Mouse (Mus musculus) activated CD4-positive, CD25-positive, alpha-beta regulatory T cell, adult 4 months (primary cell): ENCODE data around the gene Amotl1. TPM values are rescaled to one million over a fixed set of nuclear protein-coding genes. Genes with fewer than 3 reads are reported as not detected.

Experiments used
- ATAC-seq: one replicate; pipeline ENCODE4 v1.8.0; 2017
- polyA plus RNA-seq, 2 experiments: library from polyadenylated mRNA; unstranded; fragments of 100-300 nt; shearing (Covaris generic); gene quantifications; one replicate each; pipeline ENCODE4 v1.2.1; 2017

Amotl1 gene
- polyA plus RNA-seq, 2 experiments from 2014 or later, result 0.32 to 0.57 TPM

DNA sequence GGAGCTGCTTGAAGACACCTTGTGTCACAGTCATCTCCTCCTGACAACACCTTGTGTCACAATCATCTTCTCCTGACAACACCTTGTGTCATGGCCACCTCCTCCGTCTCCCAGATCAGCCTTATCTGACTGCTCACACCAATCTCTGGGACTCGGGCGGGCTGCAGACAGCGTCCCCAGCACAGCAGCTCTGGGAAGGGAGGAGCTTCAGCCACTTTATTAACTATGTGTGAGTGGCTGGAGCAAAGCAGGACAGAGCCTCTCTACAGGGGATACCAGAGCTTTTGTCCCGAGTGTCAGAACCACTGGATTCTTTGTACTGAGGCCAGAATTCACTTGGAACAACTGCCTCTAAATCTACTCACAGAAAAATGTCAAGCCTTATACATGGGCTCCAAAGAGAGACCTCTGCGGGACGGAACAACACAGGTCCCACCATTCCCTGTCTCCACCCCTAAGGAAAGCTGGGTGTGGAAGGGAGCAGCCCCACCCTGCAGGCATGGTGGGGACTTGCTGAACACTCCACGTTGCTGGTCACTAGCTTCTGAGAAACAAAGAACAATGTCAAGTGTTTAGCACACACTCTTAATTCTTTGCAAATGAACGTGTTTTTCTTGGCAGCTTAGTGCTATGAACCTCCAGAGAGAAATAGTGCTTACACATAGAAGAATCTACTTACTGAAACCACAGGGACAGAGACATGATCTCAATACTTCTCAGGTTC, 100.7 kb downstream of the Amotl1 start:
- ATAC-seq, result no peak

DNA sequence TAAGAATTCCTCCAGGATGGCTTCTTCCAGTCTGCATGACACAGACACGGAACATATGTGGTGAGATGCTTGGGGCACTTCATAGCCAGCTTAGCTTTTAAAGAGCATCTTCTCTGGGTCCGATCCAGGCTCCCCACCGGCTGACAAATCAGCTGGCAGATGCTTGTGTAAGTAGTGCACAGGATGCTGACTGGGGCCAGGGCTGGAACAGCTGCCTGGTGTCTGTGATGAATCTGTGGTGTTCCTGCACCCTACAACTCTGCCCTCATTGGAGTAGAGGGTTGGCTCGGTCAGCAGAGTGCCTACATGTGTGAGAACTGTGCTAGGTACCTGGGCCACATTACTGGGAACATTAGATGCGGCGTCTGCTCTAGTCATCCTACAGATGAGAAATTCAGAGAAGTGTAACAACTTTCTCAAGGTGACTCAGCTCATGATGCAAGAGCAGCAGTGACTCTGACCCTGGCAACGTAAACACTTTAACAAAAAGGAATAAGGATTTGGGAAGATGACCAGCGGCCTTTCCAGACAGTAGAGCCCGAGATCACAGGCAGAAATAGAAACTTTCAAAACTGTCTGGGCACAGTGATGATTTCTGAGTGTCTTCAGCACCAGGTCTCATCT, 109.9 kb downstream of the Amotl1 start:
- no peak for ATAC-seq

DNA sequence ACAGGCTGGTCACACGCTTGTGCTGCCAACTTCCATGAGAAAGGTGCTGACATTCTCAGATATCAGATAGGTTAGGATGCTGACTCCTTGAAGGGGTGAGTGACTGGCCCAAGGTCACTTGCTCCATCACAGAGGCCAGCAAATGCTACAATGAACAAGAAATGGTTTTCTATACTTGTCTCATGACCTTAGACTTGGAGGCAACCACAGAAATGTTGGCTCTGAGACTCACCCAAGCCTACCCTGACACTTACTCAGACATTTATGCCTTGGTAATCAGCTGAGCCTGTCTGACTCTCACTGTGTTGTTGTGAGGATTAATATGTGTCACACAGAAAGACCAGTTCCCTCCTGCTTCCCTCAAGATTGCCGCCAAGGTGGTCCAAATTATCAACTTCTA, 111.2 kb downstream of the Amotl1 start:
- no peak for ATAC-seq

DNA sequence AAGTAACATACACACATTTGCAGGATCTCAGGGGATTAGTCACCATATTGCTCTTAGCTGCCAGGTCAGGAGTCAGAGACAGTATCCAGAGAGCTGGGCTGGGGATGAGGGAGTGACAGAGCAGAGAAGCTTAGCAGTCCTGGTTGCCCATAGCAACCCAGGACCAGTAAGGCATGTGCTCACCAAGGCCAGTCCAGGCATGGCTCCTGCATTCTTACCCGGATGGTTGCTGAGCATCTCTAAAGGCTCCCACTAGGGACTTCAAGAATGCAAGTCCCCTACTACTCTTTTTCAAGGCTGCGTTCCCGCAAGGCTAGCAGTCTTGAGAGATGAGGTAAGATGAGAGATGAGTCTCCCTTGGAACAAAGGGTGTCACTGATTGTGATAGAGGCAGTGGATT, 112.6 kb downstream of the Amotl1 start:
- no peak for ATAC-seq

DNA sequence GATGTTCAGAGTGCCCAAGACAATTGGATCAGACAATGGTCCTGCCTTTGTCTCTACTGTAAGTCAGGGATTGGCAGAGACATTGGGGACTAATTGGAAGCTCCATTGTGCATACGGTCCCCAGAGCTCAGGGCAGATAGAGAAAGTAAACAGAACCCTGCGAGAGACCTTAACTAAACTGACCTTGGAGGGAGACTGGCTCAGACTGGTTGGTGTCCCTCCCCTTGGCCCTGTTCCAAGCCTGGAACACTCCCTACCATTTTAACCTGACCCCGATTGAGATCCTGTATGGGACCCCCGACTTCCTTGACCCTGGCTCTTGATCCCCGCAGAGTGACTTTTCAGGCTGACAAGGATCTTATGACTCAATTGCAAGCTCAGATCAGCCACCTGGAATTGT, 114.9 kb downstream of the Amotl1 start:
- no peak for ATAC-seq

DNA sequence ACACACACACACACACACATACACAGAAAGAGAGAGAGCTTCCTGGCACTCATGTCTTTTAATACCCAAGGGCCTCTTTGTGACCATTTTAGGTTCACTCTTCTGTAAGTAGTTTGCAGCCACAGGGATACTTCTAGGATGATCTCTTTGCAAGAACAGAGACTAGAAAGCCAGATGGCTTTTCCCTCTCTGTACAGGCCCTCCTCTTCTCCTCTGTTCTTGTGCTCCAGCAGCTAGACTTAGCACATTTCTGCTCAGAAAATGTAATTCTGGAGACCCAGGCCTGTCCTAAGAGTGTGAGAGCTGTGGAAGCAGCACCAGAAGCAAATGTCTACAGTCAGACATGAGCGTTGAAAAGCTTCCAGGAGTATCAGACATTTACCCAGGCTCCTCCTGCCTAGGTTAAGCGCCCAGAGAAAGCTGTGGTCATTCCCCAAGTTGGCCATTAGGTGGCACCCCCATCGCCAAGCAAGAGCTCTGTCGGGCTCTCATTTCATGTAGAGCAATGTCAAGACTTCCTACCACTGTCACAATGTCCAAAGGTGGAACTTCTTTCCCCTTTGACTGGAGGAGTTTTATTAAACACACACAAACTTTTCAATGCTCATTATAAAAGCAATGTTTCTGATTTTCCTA, 121.3 kb downstream of the Amotl1 start:
- peak; percentile 75 for ATAC-seq

DNA sequence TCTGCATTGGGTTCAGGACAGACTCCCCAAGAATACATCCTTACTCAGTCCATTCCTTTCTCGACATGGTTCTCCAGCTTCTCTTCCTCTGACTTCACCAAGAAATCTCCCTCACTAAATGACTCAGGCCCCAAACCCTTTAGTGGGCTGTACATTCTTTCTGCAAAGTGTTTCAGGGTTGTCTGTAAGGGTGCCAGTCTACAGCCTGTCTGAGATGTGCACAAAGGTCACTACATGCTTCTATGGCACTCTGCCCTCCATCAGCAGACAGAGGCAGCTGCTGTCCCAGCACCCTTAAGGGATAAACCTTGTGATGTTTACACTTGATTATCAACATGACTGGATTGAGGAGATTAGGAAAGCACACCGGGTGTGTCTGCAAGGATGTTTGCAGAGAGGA, 123.2 kb downstream of the Amotl1 start:
- ATAC-seq, result no peak

DNA sequence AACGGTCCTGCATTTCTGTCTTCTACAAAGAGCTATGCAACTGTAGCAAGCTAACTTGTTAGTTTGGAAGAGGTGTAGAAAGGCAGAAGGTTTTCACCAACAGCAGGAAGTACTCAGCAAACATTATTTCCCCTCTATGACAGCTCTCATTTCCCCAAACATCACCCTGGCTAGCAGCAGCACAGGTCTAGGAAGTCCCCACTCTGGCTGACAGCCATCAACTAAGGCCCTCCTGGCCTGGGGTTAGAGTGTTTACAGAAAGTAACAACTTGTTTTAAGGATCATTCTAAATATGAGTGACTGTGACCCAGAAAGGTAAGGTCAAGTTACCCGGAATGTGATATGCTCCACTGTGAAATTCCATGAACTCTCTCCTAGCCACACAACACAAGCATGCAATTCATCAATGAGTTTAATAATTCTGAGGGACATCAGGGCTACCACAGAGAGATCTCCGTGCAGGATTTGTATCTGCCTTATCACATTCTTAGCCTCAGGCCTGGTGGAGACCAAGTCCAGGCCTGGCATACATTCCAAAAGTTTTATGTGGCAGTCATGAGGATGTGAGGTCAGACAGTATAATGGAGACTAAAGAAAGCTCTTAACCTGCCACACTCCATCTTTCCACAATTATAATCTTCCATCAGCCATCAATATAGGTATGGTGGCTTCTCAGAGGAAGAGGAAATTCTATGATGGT, 123.7 kb downstream of the Amotl1 start:
- ATAC-seq, result no peak

DNA sequence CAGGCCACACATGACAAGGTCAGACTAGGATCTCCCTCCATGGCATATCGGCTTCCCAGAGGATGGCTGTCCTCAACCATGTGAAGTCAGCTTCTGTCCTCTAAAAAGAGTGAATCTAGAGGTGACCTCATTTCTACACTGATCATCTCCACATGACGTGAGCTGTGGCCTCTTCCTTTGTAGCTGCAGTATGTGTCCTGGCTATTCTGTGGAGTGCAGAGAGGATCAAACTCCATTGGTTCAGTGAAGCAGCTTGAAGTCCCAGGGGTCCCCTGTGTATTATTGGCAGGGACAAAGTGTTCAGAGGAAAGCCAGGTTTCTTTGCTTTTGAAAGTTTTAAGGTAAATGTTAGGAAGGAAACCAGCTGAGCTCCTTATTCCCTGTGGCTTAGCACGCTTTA, 126.8 kb downstream of the Amotl1 start:
- no peak for ATAC-seq

DNA sequence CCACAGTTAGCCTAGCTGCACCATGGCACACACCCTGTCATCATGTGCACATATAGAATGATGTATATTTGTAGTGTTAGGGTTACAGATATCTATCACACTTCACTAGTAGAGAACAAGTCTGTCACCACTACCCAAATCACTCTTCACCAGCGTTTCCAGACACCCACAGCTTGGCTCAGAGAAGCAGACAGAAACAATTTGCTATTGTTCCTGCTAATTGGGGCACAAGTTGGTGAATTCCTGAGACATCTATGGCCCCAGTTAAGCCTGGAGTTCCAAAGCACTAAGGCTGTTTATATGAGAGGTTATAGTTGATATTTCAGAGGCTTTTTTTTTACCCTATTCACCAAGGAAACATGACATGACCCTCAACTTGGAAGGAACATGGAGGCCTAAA, 127.6 kb downstream of the Amotl1 start:
- ATAC-seq, result no peak

DNA sequence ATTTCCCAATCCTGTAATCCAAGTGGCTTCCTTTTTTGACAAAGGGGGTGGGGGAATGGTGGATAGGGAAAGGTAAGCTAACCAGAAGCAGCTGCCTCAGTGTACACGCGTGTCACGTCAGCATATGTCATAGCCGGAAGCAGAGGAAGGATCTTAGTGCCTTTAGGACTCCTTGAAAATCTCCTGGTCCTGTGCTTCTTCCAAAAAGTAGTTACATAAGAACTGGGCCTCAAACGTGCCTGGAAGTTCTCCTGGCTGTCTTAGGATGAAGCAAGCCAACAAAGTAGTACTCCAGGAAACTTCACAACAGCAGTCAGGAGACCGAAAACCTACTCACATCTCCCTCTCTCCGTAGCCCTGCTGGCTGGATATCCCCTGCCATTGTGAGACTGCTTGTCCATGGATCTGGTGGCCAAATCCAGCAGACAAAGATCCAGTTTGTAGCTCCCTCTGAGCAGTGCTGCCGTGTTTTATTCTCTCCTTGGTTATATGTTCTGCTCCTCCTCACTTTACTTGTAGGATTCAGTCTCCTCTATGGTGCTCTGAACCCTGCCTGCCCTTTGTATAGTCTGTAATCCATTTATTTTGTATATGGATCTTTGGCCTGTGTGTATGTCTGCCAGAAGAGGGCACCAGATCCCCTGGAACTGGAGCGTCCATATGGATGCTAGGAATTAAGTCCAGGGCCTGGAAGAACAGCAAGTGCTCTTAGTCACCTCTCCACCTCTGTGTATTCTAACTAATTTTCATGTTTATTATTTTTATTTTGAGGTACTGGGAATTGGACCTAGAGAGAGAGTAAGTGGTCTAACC, 132.0 kb downstream of the Amotl1 start:
- ATAC-seq, result no peak

DNA sequence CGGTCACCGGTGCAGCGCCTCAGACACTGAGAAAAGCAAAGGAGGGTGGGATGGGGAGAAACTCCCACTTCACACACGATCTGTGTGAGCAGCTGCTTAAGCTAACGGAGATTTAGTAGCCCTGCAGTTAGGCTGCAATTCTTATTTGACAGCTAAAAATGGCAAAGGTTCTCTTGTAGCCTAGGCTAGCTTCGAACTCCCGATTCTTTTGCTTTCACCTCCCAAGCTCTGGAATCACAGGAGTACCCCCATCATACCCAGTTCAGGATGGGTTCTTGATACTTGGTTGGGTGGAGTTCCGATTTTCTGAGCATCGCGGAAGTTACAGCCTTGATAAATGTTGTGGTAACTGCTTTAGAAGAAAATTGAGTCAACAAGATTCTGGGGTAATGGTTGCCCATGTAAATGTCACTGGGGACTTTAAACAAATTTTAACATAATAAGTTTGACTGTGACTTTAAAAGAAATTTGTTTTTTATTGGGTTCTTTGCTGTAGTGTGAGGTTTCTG, 143.9 kb downstream of the Amotl1 start:
- no peak for ATAC-seq

DNA sequence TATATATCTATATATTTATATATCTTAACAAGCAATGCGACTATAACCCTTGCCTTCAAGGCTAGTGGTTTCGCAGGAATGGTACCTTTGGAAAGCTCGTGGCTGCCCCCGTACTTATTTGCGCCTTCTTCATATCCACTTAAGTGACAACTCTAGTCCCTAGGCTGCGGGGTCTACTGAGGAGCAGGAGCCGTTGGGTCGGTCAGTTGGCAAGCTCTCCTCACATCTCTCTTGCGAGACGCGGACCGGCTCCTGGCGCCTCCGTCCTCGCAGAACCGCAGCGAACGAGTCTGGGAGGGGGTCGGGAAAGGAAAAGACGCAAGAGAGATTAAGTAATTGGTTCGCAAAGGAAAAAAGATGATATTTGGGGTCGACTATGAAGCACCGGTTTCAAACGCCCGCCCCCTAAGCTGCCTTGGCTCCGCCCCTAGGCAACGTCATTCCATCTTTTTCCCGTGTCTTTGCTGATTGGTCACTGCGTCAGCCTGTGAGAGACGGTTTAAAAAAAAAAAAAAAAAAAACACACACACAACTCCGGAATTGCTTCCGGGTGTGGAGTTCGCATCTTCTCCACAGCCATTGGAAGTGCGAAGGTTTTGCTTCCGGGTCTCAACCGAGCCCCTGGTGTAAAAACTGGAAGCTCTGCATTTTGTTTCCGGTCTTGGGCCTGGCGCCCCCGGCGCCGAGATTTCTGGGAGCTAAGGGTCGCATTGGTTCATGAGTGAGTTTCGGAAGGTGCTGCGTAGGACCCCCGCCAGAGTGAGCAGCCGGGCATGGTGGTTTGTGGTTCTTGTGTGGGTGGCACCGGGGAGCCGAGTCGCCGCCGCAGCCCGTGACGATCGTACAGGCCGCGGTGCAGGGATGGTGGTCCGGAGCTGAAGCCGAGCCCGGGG, 144.6 kb downstream of the Amotl1 start, which contains the start of the genes Kdm4d and Cwc15:
Kdm4d (minus strand) TSS at position 460 of the 893 bp plus-strand sequence.
Cwc15 (plus strand) TSS at position 595 of the 893 bp plus-strand sequence.
- ATAC-seq, result peak; percentile 66

DNA sequence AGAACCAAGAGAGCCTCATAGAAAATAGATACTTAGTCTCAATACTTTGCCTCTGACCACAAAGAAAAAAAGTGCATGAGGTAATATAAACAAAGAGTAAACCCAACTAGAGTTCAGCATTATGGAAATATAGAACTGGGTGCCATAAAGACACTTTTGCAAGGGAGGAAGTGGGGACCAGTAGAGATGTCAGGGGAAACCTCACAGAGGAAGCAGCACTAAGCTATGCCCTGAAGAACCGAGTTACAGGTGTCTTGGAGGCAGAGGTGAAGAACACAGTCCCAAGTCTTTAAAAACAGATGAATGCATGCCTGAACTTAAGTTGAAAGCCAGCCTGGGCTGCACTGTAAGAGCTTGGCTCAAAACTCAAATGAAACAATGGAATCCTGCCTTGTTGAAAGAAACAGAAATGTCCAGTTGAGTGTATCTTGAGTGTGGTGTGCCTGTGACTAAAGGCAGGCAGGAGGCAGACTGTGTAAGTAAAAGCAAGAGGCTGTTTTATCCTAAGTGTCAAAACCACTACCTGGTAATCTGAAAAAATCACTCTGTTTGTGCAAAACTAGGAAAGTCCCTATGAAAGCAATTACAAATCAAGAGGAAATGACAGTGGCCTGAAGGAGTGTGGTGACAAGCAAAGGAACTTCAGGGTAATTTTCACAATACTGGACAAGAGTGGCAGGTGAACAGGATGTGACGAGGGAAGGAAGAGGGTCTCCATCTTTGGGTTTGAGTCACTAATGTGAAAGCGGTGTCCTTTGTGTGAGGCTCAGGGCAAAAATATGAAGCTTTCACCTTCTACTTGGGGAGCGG, 145.8 kb downstream of the Amotl1 start:
- ATAC-seq, result peak; percentile 66

Other genes starting within 250 kb of the Amotl1 start
- 1 to 10 TPM; 1.8 to 2.7 TPM for gene Kdm4d, start 144.6 kb downstream of the Amotl1 start, polyA plus RNA-seq
- gene Cwc15, start 144.4 kb downstream of the Amotl1 start, polyA plus RNA-seq, result 100 to 1,000 TPM; 232 to 234 TPM
- under 1 TPM in 1 of 2 experiments, not detected in 1; 0.45 TPM for gene Piwil4, start 95.7 kb upstream of the Amotl1 start, polyA plus RNA-seq
- under 1 TPM; 0.08 to 0.14 TPM for gene Fut4, start 107.3 kb upstream of the Amotl1 start, polyA plus RNA-seq
- not detected for gene 1700012B09Rik, start 126.0 kb upstream of the Amotl1 start, polyA plus RNA-seq
- gene Mre11a, start 139.6 kb upstream of the Amotl1 start, polyA plus RNA-seq, result 10 to 100 TPM; 19.6 to 24.6 TPM
- 10 to 100 TPM; 25.5 to 30.9 TPM for gene Ankrd49, start 139.8 kb upstream of the Amotl1 start, polyA plus RNA-seq
- gene Gpr83, start 215.2 kb upstream of the Amotl1 start, polyA plus RNA-seq, result 10 to 100 TPM; 88.3 to 94.9 TPM